ENCODE assay signal across 8 mouse cellular contexts in genomic region chr9:110051869-110052661, GRCm38 (mm10).
A peak's percentile ranks its signal among the peaks of the same experiment; 100 is the strongest.
DNase-seq lines count a peak whose midpoint lies in the region; ATAC-seq and TF ChIP-seq lines count a peak whose summit lies in the region.

No protein-coding gene starts in this region.

- peak; percentile 83 for ATAC-seq in frontal cortex, adult (ENCODE audit: low TSS enrichment)
- ATAC-seq in neural tube, embryonic 11.5 days (ENCODE audit: insufficient read depth, low FRiP score, low TSS enrichment), result no peak
- no peak for ATAC-seq in liver, postnatal 0 days

- H3K4me1 ChIP-seq in kidney, adult 2 months (ENCODE audit: control insufficient read depth, insufficient read depth, low read length), result no peaks in the 10 kb centered on the region
- peaks cover 25% of the 10 kb centered on the region for H3K4me1 ChIP-seq in neural tube, embryonic 11.5 days (ENCODE audit: control insufficient read depth, insufficient read depth, low read length)
- H3K4me1 ChIP-seq in lung, adult 2 months (ENCODE audit: control insufficient read depth, insufficient read depth, low read length), result no peaks in the 10 kb centered on the region
- H3K4me1 ChIP-seq in liver, postnatal 0 days (ENCODE audit: insufficient read depth), result no peaks in the 10 kb centered on the region

- 54% methylated on average over 23 of the region's 23 CpGs for WGBS in kidney, adult 2 months
- 40% methylated on average over 23 of the region's 23 CpGs for WGBS in neural tube, embryonic 11.5 days
- WGBS in lung, adult 2 months, result 73% methylated on average over 23 of the region's 23 CpGs
- whole genome bisulfite sequencing in liver, postnatal 0 days (ENCODE audit: insufficient replicate concordance), result 81% methylated on average over 23 of the region's 23 CpGs

- H3K4me2 ChIP-seq in neural tube, embryonic 11.5 days (ENCODE audit: low read depth), result peak overlapping the region; percentile 50
- no peak overlapping the region for H3K4me2 ChIP-seq in liver, postnatal 0 days (ENCODE audit: low read depth, low read length)

- H3K9me3 ChIP-seq in neural tube, embryonic 11.5 days (ENCODE audit: control insufficient read depth, low read length), result no peaks in the 10 kb centered on the region
- no peaks in the 10 kb centered on the region for H3K9me3 ChIP-seq in liver, postnatal 0 days (ENCODE audit: low read length)

- H3K27me3 ChIP-seq in kidney, adult 2 months (replicated peaks; ENCODE audit: control insufficient read depth, insufficient read depth, low read length), result no peaks in the 10 kb centered on the region
- H3K27me3 ChIP-seq in neural tube, embryonic 11.5 days (ENCODE audit: control insufficient read depth, insufficient read depth, low read length), result no peaks in the 10 kb centered on the region
- no peaks in the 10 kb centered on the region for H3K27me3 ChIP-seq in liver, postnatal 0 days (ENCODE audit: insufficient read depth, low read length)

- no peak for TF ChIP-seq EP300 in liver, postnatal 0 days (IDR thresholded peaks at IDR 0.05; ENCODE audit: low read depth)

- peak overlapping the region; percentile 61 for H3K9ac ChIP-seq in neural tube, embryonic 11.5 days (ENCODE audit: low read length)
- no peak overlapping the region for H3K9ac ChIP-seq in liver, postnatal 0 days (replicated peaks)

- no peak for TF ChIP-seq POLR2A in kidney, adult 2 months (IDR thresholded peaks at IDR 0.05; ENCODE audit: low read depth, low read length)
- TF ChIP-seq POLR2A in lung, adult 2 months (IDR thresholded peaks at IDR 0.05; ENCODE audit: borderline replicate concordance, extremely low read depth, low read depth, low read length), result no peak

- no peaks in the 10 kb centered on the region for H3K36me3 ChIP-seq in kidney, adult 2 months (ENCODE audit: control insufficient read depth, insufficient read depth, low read length)
- H3K36me3 ChIP-seq in neural tube, embryonic 11.5 days (ENCODE audit: control insufficient read depth, insufficient read depth, low read length), result no peaks in the 10 kb centered on the region
- no peaks in the 10 kb centered on the region for H3K36me3 ChIP-seq in liver, postnatal 0 days (replicated peaks; ENCODE audit: insufficient read depth, low read length)

- no peak for TF ChIP-seq CTCF in kidney, adult 2 months (conservative IDR thresholded peaks at IDR 0.05; ENCODE audit: insufficient read depth, insufficient read length, low read depth, low read length)
- TF ChIP-seq CTCF in lung, adult 2 months (IDR thresholded peaks at IDR 0.05; ENCODE audit: insufficient read depth, low read length), result no peak
- no peak for TF ChIP-seq CTCF in liver, postnatal 0 days (IDR thresholded peaks at IDR 0.05; ENCODE audit: low read depth)

- no peak overlapping the region for H3K27ac ChIP-seq in kidney, adult 2 months (ENCODE audit: insufficient read depth, low read depth, low read length)
- peak overlapping the region; percentile 94 for H3K27ac ChIP-seq in neural tube, embryonic 11.5 days (ENCODE audit: low read depth, low read length)
- no peak overlapping the region for H3K27ac ChIP-seq in liver, postnatal 0 days (ENCODE audit: low read depth)

- peak; percentile 24 to 41 for DNase-seq in kidney, postnatal 4 days
- no peak for DNase-seq in kidney, adult 2 months
- DNase-seq in layer of hippocampus, adult 8-10 months (ENCODE audit: low spot score in 2 of 2), result peak; percentile 79 to 83
- peak; percentile 63 for DNase-seq in neural tube, embryonic 11.5 days (ENCODE audit: low spot score)
- no peak for DNase-seq in lung, adult 2 months
- no peak for DNase-seq in T-cell, adult 2 months (ENCODE audit: low spot score)
- no peak for DNase-seq in liver, postnatal 0 days

- no peak overlapping the region for H3K4me3 ChIP-seq in kidney, adult 2 months (ENCODE audit: insufficient read depth, low read depth, low read length)
- H3K4me3 ChIP-seq in neural tube, embryonic 11.5 days (ENCODE audit: low read depth, low read length), result peak overlapping the region; percentile 30
- no peak overlapping the region for H3K4me3 ChIP-seq in lung, adult 2 months (replicated peaks; ENCODE audit: extremely low read depth, low read depth, low read length)
- H3K4me3 ChIP-seq in liver, postnatal 0 days (ENCODE audit: low read depth, low read length), result no peak overlapping the region

Comparison
In these comparisons a context has a peak if more than half of its experiments do, and no peak if none do; other contexts are left out.
1. DNase-seq: peak in kidney, postnatal 4 days (2 of 2), layer of hippocampus, adult 8-10 months (2 of 2) and neural tube, embryonic 11.5 days (single experiment); none in kidney, adult 2 months (single experiment), lung, adult 2 months (single experiment), T-cell, adult 2 months (single experiment) and liver, postnatal 0 days (single experiment).